ENCODE assay signal across 8 mouse cellular contexts in genomic region chr6:37871137-37871851, GRCm38 (mm10). TPM values are rescaled to one million over a fixed set of nuclear protein-coding genes. Genes with fewer than 3 reads are reported as not detected.
DNase-seq lines count a peak whose midpoint lies in the region; ATAC-seq and TF ChIP-seq lines count a peak whose summit lies in the region.

No protein-coding gene starts in this region.

- H3K27me3 ChIP-seq in forebrain, embryonic 15.5 days = no peaks in the 10 kb centered on the region
- H3K27me3 ChIP-seq in lung, postnatal 0 days (replicated peaks; ENCODE audit: insufficient read depth, low read length) = no peaks in the 10 kb centered on the region

- peak overlapping the region; percentile 84 for H3K9ac ChIP-seq in forebrain, embryonic 15.5 days (replicated peaks)
- peak overlapping the region; percentile 89 for H3K9ac ChIP-seq in lung, postnatal 0 days (replicated peaks; ENCODE audit: low read depth)

- peaks cover 8% of the 10 kb centered on the region for H3K36me3 ChIP-seq in forebrain, embryonic 15.5 days
- H3K36me3 ChIP-seq in lung, postnatal 0 days (ENCODE audit: insufficient read depth, low read length) = no peaks in the 10 kb centered on the region

- ATAC-seq in forebrain, embryonic 15.5 days (replicated peaks) = peak; percentile 64
- ATAC-seq in lung, postnatal 0 days = peak; percentile 39

- peaks cover 37% of the 10 kb centered on the region for H3K9me3 ChIP-seq in forebrain, embryonic 15.5 days
- peaks cover 9% of the 10 kb centered on the region; the same call in 1 of the 2 replicates for H3K9me3 ChIP-seq in lung, postnatal 0 days (ENCODE audit: low read length)

- H3K4me1 ChIP-seq in bone marrow, adult 2 months (ENCODE audit: control insufficient read depth, insufficient read depth, low read length) = no peaks in the 10 kb centered on the region
- H3K4me1 ChIP-seq in forebrain, embryonic 15.5 days = no peaks in the 10 kb centered on the region; the same call in 1 of the 2 replicates
- no peaks in the 10 kb centered on the region for H3K4me1 ChIP-seq in lung, postnatal 0 days (ENCODE audit: insufficient read depth, low read depth, low read length)

- no peak for TF ChIP-seq POLR2A in bone marrow, adult 2 months (IDR thresholded peaks at IDR 0.05; ENCODE audit: borderline replicate concordance, control insufficient read depth, low read depth, low read length)

- peak overlapping the region; percentile 73 for H3K4me3 ChIP-seq in bone marrow, adult 2 months (replicated peaks; ENCODE audit: control insufficient read depth, low read depth, low read length)
- H3K4me3 ChIP-seq in forebrain, embryonic 15.5 days = peak overlapping the region; percentile 69
- H3K4me3 ChIP-seq in layer of hippocampus, adult 2 months = peak overlapping the region; percentile 85
- peak overlapping the region; percentile 96 for H3K4me3 ChIP-seq in lung, postnatal 0 days (ENCODE audit: low read depth, low read length)

- no peak for TF ChIP-seq CTCF in bone marrow, adult 2 months (IDR thresholded peaks at IDR 0.05; ENCODE audit: control insufficient read depth, insufficient read depth, low read length)
- TF ChIP-seq CTCF in layer of hippocampus, adult 2 months (conservative IDR thresholded peaks at IDR 0.05) = no peak; the same call in 1 of the 2 replicates
- TF ChIP-seq CTCF in lung, postnatal 0 days (IDR thresholded peaks at IDR 0.05) = no peak

- DNase-seq in CD8-positive naive resting alpha-beta T cell, adult 2 months (ENCODE audit: low read depth in 2 of 2, low spot score in 2 of 2) = peak; percentile 49 to 62
- DNase-seq in heart, postnatal 14 days = peak; percentile 59 to 65
- peak; percentile 14 to 31 for DNase-seq in layer of hippocampus, adult 2 months (ENCODE audit: low spot score in 2 of 2)
- peak; percentile 66 for DNase-seq in lung, postnatal 0 days (ENCODE audit: low spot score)
- peak; percentile 22 for DNase-seq in ovary, postnatal 14 days (ENCODE audit: low spot score)
- peak; percentile 83 for DNase-seq in thymus, postnatal 14 days

- WGBS in bone marrow, adult 2 months = under 1% methylated on average over 67 of the region's 70 CpGs
- under 1% methylated on average over 65 of the region's 70 CpGs for WGBS in forebrain, embryonic 15.5 days
- under 1% methylated on average over 44 of the region's 70 CpGs for WGBS in lung, postnatal 0 days

- H3K4me2 ChIP-seq in forebrain, embryonic 15.5 days (replicated peaks) = peak overlapping the region; percentile 42
- peak overlapping the region; percentile 82 for H3K4me2 ChIP-seq in lung, postnatal 0 days (replicated peaks; ENCODE audit: low read depth, low read length)

- no peak for TF ChIP-seq EP300 in lung, postnatal 0 days (IDR thresholded peaks at IDR 0.05)

- intact Hi-C loops in heart, postnatal 14 days (cut with DNase I) = loop anchor here (5.0 to 10.0 kb wide), 5 partner anchors 66 to 406 kb away; no protein-coding TSS in a partner anchor

- peak overlapping the region; percentile 98 for H3K27ac ChIP-seq in bone marrow, adult 2 months (ENCODE audit: control insufficient read depth, insufficient read depth, low read depth, low read length, poor library complexity)
- H3K27ac ChIP-seq in forebrain, embryonic 15.5 days (replicated peaks) = peak overlapping the region; percentile 99
- H3K27ac ChIP-seq in layer of hippocampus, adult 2 months = peak overlapping the region; percentile 96
- H3K27ac ChIP-seq in lung, postnatal 0 days (ENCODE audit: low read length) = peak overlapping the region; percentile 98

RNA-seq across cellular contexts. Expression of gene Trim24, which starts 0.7 kb away (rescaled TPM):
- 10.7 and 19.7 TPM in 2 replicates for polyA plus RNA-seq in bone marrow, adult 2 months (2011; ENCODE audit: insufficient read depth, insufficient read length, low replicate concordance, missing spikeins)
- polyA plus RNA-seq in forebrain, embryonic 15.5 days (2015; fragmentation: Nextera tagmentation; extraction: Ambion mirVana) = 16.9 and 17.1 TPM in 2 replicates
- 10 to 100 TPM; 42.0 to 44.8 TPM for total RNA-seq in heart, postnatal 14 days (2021)
- total RNA-seq in layer of hippocampus, adult 2 months (2021) = 10 to 100 TPM; 38.4 to 41.1 TPM
- 5.6 and 5.8 TPM in 2 replicates for polyA plus RNA-seq in lung, postnatal 0 days (2015; fragmentation: Nextera tagmentation; extraction: Ambion mirVana)

Comparison
In these comparisons a context has a peak if more than half of its experiments do, and no peak if none do; other contexts are left out.
1. Peak in every context shown above with its lines: DNase-seq, ATAC-seq, H3K4me3 ChIP-seq and H3K27ac ChIP-seq.
2. DNase-seq: peak in every context shown above with its lines; median percentile 83 in thymus, postnatal 14 days; 66 in lung, postnatal 0 days; 62 in heart, postnatal 14 days; 56 in CD8-positive naive resting alpha-beta T cell, adult 2 months; 22 in layer of hippocampus, adult 2 months; 22 in ovary, postnatal 14 days.